Mouse (Mus musculus) right cerebral cortex, adult 18-20 months (tissue): Measurements from ENCODE around the gene Lsmem1.

Experiments
- DNase-seq: peaks from one replicate; pipeline ENCODE4 v3.0.0; 2022; ENCODE audit warnings: mixed read lengths

The Lsmem1 gene

DNA sequence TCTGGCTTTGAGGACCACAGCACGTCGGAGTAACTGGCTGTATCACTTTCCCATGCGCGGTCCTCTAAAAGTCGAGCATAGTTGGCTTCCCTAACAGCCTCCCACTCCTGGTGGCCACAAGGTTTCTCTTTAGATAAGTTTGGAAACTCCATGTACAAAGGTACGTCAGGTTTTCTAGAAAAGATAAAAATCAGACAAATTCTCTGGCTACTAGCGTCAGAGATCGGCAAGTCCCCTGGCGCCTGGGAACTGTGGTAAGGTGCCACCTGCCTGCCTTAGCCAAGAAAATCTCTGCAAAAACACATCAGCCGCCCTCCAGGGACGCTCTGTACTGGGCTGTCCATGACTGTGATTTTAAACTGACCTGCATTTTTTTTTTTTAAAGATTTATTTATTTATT, 64.8 kb downstream of the Lsmem1 start:
- DNase-seq, result no peak

DNA sequence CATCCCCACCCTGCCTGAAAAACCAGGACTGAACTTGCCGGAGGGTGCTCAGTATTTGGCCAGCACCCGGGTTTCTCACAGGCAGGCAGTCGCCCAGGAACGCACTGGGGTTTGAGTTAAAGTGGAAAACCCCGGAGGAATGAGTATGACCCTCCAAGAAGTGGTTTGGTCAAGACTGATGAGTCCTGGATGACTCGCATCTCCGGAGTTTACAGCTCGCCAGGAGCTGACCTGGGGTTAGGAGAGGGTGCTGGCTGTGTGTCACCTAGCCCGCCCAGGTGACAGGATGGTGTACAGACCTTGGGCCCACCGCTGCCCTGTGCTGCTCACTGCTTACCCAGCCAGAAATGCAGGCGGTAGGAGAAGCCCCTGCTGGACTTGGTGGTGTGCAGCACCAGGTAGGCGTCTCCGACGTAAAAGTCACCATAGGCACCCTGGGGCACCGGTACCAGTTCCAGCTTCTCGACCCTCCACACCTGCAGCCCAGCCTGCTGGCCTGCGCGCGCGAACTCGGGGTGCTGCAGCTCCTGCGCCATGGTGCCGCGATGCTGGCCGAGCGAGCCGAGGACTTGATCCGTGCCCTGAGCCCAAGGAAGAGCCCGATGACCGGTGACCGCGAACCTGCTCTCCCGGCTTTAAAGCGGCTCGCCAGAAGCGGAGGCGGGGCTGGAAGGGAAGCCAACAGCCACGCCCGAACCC, 65.6 kb downstream of the Lsmem1 start, which contains the start of gene Scin:
Gene Scin (minus strand): TSS at position 656 of the 699 bp plus-strand sequence.
- no peak for DNase-seq

DNA sequence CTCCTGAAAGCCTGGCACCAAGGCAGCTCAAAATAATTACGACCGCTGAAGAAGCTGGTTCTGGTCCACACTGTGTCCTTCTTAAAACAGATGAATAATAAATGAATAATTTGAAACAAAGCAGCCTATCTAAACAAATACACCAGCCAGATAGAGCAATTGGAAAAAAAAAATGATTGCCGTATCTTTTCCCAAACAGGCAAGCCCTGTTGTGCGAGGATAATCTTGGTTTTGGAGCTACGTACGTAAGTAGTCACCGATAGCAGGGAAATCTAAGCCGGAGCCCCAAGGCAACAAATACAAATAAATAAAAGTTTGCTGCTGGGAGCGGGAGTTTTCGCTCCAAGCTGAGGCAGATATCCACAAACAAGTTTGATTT, 66.1 kb downstream of the Lsmem1 start:
- DNase-seq, result no peak
